Mouse (Mus musculus) ES-E14 (cell line): ENCODE measurements at regions not wholly inside any gene's neighbourhood (a gene's known extent, or its start where the extent isn't known, plus 50 kb on each side); places are given as distances from the start of the nearest gene placed in this dataset.

ENCODE experiments used
- DNase-seq: peaks from one replicate; pipeline ENCODE4 v3.0.0-alpha.2; 2013; ENCODE audit warnings: low read depth, low spot score
- H3K27ac ChIP-seq: 2 replicates; pipeline ENCODE4 v1.5.1; 2012; ENCODE audit warnings: low read depth, mild to moderate bottlenecking, low read length, moderate library complexity, mixed read lengths; ENCODE audit not compliant: poor library complexity, insufficient read depth, severe bottlenecking
- H3K36me3 ChIP-seq: 2 replicates; pipeline ENCODE4 v1.6.1; 2012; ENCODE audit warnings: mild to moderate bottlenecking, low read length, moderate library complexity, mixed read lengths; ENCODE audit not compliant: control insufficient read depth, poor library complexity, insufficient read depth, severe bottlenecking
- H3K4me1 ChIP-seq, 2 experiments: fragments of 150-350 bp in 1 of 2; sonication (generic) in 1 of 2; 2 replicates each; pipeline ENCODE4 v1.6.1; 2012; ENCODE audit warnings: low read length in 2 of 2, mild to moderate bottlenecking in 1 of 2, mixed read lengths in 1 of 2; ENCODE audit not compliant: control insufficient read depth in 2 of 2, insufficient read depth in 2 of 2, poor library complexity in 1 of 2
- H3K4me3 ChIP-seq, 2 experiments: fragments of 150-350 bp in 1 of 2; sonication (generic) in 1 of 2; 2 replicates each; pipeline ENCODE4 v1.5.1; 2012; ENCODE audit warnings: low read length in 2 of 2, low read depth in 1 of 2, mild to moderate bottlenecking in 1 of 2, mixed read lengths in 1 of 2; ENCODE audit not compliant: insufficient read depth in 1 of 2, poor library complexity in 1 of 2, severe bottlenecking in 1 of 2
- H3K9ac ChIP-seq: 2 replicates; pipeline ENCODE4 v1.6.1; 2012; ENCODE audit warnings: low read depth, mild to moderate bottlenecking, low read length, mixed read lengths; ENCODE audit not compliant: poor library complexity, insufficient read depth, severe bottlenecking
- H3K9me3 ChIP-seq: fragments of 150-350 bp; sonication (generic); 2 replicates; pipeline ENCODE4 v1.6.1; 2012; ENCODE audit warnings: low read depth, mild to moderate bottlenecking, low read length; ENCODE audit not compliant: control insufficient read depth, insufficient read depth
- CHD2 ChIP-seq: IDR thresholded peaks from 2 replicates; pipeline ENCODE4 v1.6.1; 2014; ENCODE audit warnings: mild to moderate bottlenecking, low read depth, low read length, inconsistent platforms
- HCFC1 ChIP-seq: IDR thresholded peaks from 2 replicates; pipeline ENCODE4 v1.6.1; 2012; ENCODE audit warnings: low read length, inconsistent platforms, borderline replicate concordance; ENCODE audit not compliant: insufficient read depth
- MAFK ChIP-seq: IDR thresholded peaks from 2 replicates; pipeline ENCODE4 v1.6.1; 2014; ENCODE audit warnings: mild to moderate bottlenecking, low read depth, low read length, inconsistent platforms; ENCODE audit not compliant: insufficient read depth
- ZC3H11A ChIP-seq: IDR thresholded peaks from 2 replicates; pipeline ENCODE4 v1.6.1; 2012; ENCODE audit warnings: low read depth, mild to moderate bottlenecking, inconsistent platforms, low read length, borderline replicate concordance
- ZNF384 ChIP-seq: IDR thresholded peaks from 2 replicates; pipeline ENCODE4 v1.6.1; 2012; ENCODE audit warnings: low read depth, low read length, inconsistent platforms
- in situ Hi-C, 2 experiments: fragments of 600-800 bp; cut with MboI; formaldehyde crosslinking; loops; one replicate each; pipeline ENCODE4 v1.15.1; 2025; ENCODE audit warnings: low sequenced_read_pairs in 2 of 2, inconsistent platforms in 1 of 2; ENCODE audit not compliant: unreplicated experiment in 2 of 2

GRCm38 (mm10) chr3:41407520-41407919 is 148.0 kb upstream of the Jade1 start:
- in situ Hi-C loops = no loop called here

GRCm38 (mm10) chr3:41401881-41402280 is 153.7 kb upstream of the Jade1 start:
- no peak overlapping the region for H3K9ac ChIP-seq
- H3K27ac ChIP-seq = no peak overlapping the region
- no peaks in the 10 kb centered on the region for H3K9me3 ChIP-seq
- H3K36me3 ChIP-seq = no peaks in the 10 kb centered on the region
- in situ Hi-C loops = no loop called here
- TF ChIP-seq ZNF384 (no peak), HCFC1 (no peak), ZC3H11A (no peak), MAFK (no peak), CHD2 (no peak)
- H3K4me1 ChIP-seq = no peaks in the 10 kb centered on the region
- no peak overlapping the region for H3K4me3 ChIP-seq
- no peak for DNase-seq

More at GRCm38 (mm10) chr3:41407520-41407919, 148.0 kb upstream of the Jade1 start:
- TF ChIP-seq ZNF384 (no peak), ZC3H11A (no peak), MAFK (no peak), HCFC1 (no peak), CHD2 (no peak)
- H3K9ac ChIP-seq = no peak overlapping the region
- H3K4me1 ChIP-seq = peaks cover 2 to 11% of the 10 kb centered on the region in 2 experiments; a peak in 3 of 4 replicates
- H3K9me3 ChIP-seq = no peaks in the 10 kb centered on the region
- DNase-seq = no peak
- H3K27ac ChIP-seq = no peak overlapping the region
- H3K36me3 ChIP-seq = no peaks in the 10 kb centered on the region
- H3K4me3 ChIP-seq = no peak overlapping the region

GRCm38 (mm10) chr3:41389868-41390267 is 165.7 kb upstream of the Jade1 start:
- Histone ChIP-seq H3K27ac (no peak overlapping the region), H3K9ac (no peak overlapping the region), H3K36me3 (no peaks in the 10 kb centered on the region), H3K4me1 (no peaks in the 10 kb centered on the region), H3K4me3 (no peak overlapping the region), H3K9me3 (no peaks in the 10 kb centered on the region)
- TF ChIP-seq ZNF384 = no peak
- TF ChIP-seq CHD2 = no peak
- no peak for TF ChIP-seq MAFK
- no peak for TF ChIP-seq HCFC1
- TF ChIP-seq ZC3H11A = no peak
- no peak for DNase-seq
- in situ Hi-C loops = no loop called here

GRCm38 (mm10) chr3:41387469-41388212 is 167.9 kb upstream of the Jade1 start:
- no peaks in the 10 kb centered on the region for H3K9me3 ChIP-seq
- in situ Hi-C loops = no loop called here
- no peak for TF ChIP-seq ZC3H11A
- TF ChIP-seq CHD2 = no peak
- no peak for TF ChIP-seq ZNF384
- no peak overlapping the region for H3K9ac ChIP-seq
- no peak overlapping the region for H3K4me3 ChIP-seq
- H3K27ac ChIP-seq = no peak overlapping the region
- H3K4me1 ChIP-seq = no peaks in the 10 kb centered on the region
- H3K36me3 ChIP-seq = no peaks in the 10 kb centered on the region
- no peak for DNase-seq

- H3K4me3 ChIP-seq = no peak overlapping the region
- no peaks in the 10 kb centered on the region for H3K9me3 ChIP-seq
- TF ChIP-seq HCFC1 = no peak
- no peak for TF ChIP-seq ZNF384
- no peak for TF ChIP-seq MAFK
- TF ChIP-seq ZC3H11A = no peak
- TF ChIP-seq CHD2 = no peak
- no peak for DNase-seq
- H3K4me1 ChIP-seq = no peaks in the 10 kb centered on the region
- in situ Hi-C loops = no loop called here
- no peak overlapping the region for H3K9ac ChIP-seq
- H3K36me3 ChIP-seq = no peaks in the 10 kb centered on the region
- no peak overlapping the region for H3K27ac ChIP-seq
These were observed 169.2 kb upstream of the Jade1 start for GRCm38 (mm10) chr3:41386299-41386698.
